15 mouse cellular contexts compared by ENCODE assay signal in the genomic region with DNA sequence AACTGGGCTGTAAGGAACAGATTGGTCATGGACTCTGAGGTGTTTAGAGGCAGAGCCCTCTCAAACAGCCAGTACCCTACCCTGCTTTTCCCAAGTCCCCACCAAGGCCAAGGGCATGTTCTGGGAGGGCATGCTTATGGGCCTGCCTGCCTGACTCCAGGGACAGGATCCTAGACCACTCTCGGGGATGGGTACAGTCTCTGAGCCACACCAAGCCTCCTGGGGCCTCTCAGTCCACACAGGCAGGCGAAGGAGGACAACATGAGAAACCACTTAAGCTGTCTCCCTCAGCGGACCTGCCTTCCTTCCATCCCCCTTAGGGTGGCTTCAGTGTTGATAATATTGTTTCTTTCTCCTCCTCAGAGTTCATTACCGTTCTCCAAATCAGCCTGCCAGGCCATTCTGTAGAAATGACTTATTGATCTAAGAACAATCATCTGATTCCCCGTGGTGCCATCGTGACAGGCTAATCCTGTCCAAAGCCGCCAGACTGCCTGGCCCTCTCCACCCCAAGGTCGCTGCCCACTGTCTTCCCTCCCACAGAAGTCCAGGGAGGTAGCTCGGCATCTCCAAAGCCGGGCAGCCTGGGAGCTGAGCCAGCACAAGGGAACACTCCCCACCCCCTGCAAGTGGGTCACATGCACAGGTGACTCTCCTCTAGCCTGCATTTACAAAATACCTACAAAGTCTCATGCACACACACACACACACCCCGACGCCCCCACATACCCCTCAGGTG. TPM values are rescaled to one million over a fixed set of nuclear protein-coding genes. Genes with fewer than 3 reads are reported as not detected.
DNase-seq lines count a peak whose midpoint lies in the region; ATAC-seq lines count a peak whose summit lies in the region.
"Had no signal": no experiment of that assay in that cellular context is flagged by ENCODE, and none has a peak within 500 bp of the region (broad histone marks: within the 10 kb centered on the region; RNA-seq: fewer than 3 reads in every experiment).

No protein-coding gene starts in this region.

- WGBS in limb, embryonic 10.5 days = 84% methylated on average over 12 of the region's 12 CpGs

- H3K27ac ChIP-seq in limb, embryonic 10.5 days = 0 out of 2 replicates have a peak overlapping the region, but pooled peaks have one; percentile 54

- ATAC-seq in frontal cortex, adult (ENCODE audit: low TSS enrichment) = no peak

- H3K4me1 ChIP-seq in limb, embryonic 10.5 days = peaks cover 17% of the 10 kb centered on the region

- H3K27me3 ChIP-seq in limb, embryonic 10.5 days (ENCODE audit: low read depth, poor library complexity, severe bottlenecking) = no peaks in the 10 kb centered on the region

- peaks cover 82% of the 10 kb centered on the region for H3K36me3 ChIP-seq in limb, embryonic 10.5 days

- H3K9me3 ChIP-seq in limb, embryonic 10.5 days (replicated peaks) = no peaks in the 10 kb centered on the region

- no peak overlapping the region for H3K4me3 ChIP-seq in limb, embryonic 10.5 days

- DNase-seq in adrenal gland, postnatal 10 days = peak; percentile 46
- DNase-seq in adrenal gland, adult (ENCODE audit: inconsistent age in 2 of 2, low spot score in 1 of 2) = no peak
- DNase-seq in retina, embryonic 14.5 days (ENCODE audit: low spot score) = peak; percentile 15
- no peak for DNase-seq in retina, postnatal 1 day
- DNase-seq in limb, embryonic 10.5 days (ENCODE audit: low spot score) = no peak
- DNase-seq in gastrocnemius, postnatal 25 days = no peak
- no peak for DNase-seq in urinary bladder, adult 2 months (ENCODE audit: low spot score)
- DNase-seq: thymus, postnatal 36 days had no signal

RNA-seq across cellular contexts. Expression of a gene that starts 14.6 kb away (rescaled TPM):
- 10 to 100 TPM; 16.7 to 23.7 TPM for total RNA-seq in adrenal gland, postnatal 10 days (2021)
- 5.4 TPM in 2 replicates for polyA plus RNA-seq in limb, embryonic 10.5 days (2016; fragmentation: Nextera tagmentation; extraction: Ambion mirVana)
- total RNA-seq in gastrocnemius, postnatal 25 days (2021) = 1 to 10 TPM; 2.0 to 2.7 TPM
- polyA plus RNA-seq in urinary bladder, adult 2 months (2012; rRNA removed) = 8.2 TPM in 2 replicates

RNA-seq across cellular contexts. Expression of a gene that starts 38.9 kb away (rescaled TPM):
- total RNA-seq in adrenal gland, postnatal 10 days (2021) = not detected
- 0.14 and 0.18 TPM in 2 replicates for polyA plus RNA-seq in limb, embryonic 10.5 days (2016; fragmentation: Nextera tagmentation; extraction: Ambion mirVana)
- total RNA-seq in gastrocnemius, postnatal 25 days (2021) = under 1 TPM; 0.46 to 0.72 TPM
- 5.3 and 6.8 TPM in 2 replicates for polyA plus RNA-seq in urinary bladder, adult 2 months (2012; rRNA removed)
- total RNA-seq: MEL; neutrophil, adult 5-6 weeks had no signal
- polyA plus RNA-seq: heart, embryonic 11.5 days had no signal

RNA-seq across cellular contexts. Expression of a gene that starts 40.8 kb away (rescaled TPM):
- total RNA-seq in adrenal gland, postnatal 10 days (2021) = under 1 TPM in 1 of 2 experiments, not detected in 1; 0.33 TPM
- polyA plus RNA-seq in limb, embryonic 10.5 days (2016; fragmentation: Nextera tagmentation; extraction: Ambion mirVana) = 0.45 TPM in 1 of 2 replicates, not detected in the other
- total RNA-seq in gastrocnemius, postnatal 25 days (2021) = 1 to 10 TPM in 1 of 2 experiments, under 1 TPM in 1; 0.95 to 1.1 TPM
- 22.8 and 26.6 TPM in 2 replicates for polyA plus RNA-seq in urinary bladder, adult 2 months (2012; rRNA removed)
- total RNA-seq: MEL; neutrophil, adult 5-6 weeks had no signal
- polyA plus RNA-seq: heart, embryonic 11.5 days had no signal

RNA-seq across cellular contexts. Expression of a gene that starts 55.7 kb away (rescaled TPM):
- not detected for total RNA-seq in adrenal gland, postnatal 10 days (2021)
- polyA plus RNA-seq in limb, embryonic 10.5 days (2016; fragmentation: Nextera tagmentation; extraction: Ambion mirVana) = 0.13 TPM in 1 of 2 replicates, not detected in the other
- not detected for total RNA-seq in gastrocnemius, postnatal 25 days (2021)
- 0.34 and 0.50 TPM in 2 replicates for polyA plus RNA-seq in urinary bladder, adult 2 months (2012; rRNA removed)
- total RNA-seq: MEL had no signal
- polyA plus RNA-seq: embryonic facial prominence, embryonic 11.5 days; heart, embryonic 11.5 days; limb, embryonic 11.5 days; lung, embryonic 16.5 days had no signal

RNA-seq across cellular contexts. Expression of a gene that starts 56.1 kb away (rescaled TPM):
- under 1 TPM; 0.15 to 0.33 TPM for total RNA-seq in adrenal gland, postnatal 10 days (2021)
- polyA plus RNA-seq in limb, embryonic 10.5 days (2016; fragmentation: Nextera tagmentation; extraction: Ambion mirVana) = 0.03 TPM in 1 of 2 replicates, not detected in the other
- under 1 TPM; 0.08 to 0.16 TPM for total RNA-seq in gastrocnemius, postnatal 25 days (2021)
- 0.54 and 0.56 TPM in 2 replicates for polyA plus RNA-seq in urinary bladder, adult 2 months (2012; rRNA removed)
- total RNA-seq: MEL; neutrophil, adult 5-6 weeks had no signal
- polyA plus RNA-seq: embryonic facial prominence, embryonic 11.5 days; limb, embryonic 11.5 days; lung, embryonic 16.5 days had no signal

Comparison
In these comparisons a context has a peak if more than half of its experiments do, and no peak if none do; other contexts are left out.
1. DNase-seq: peak in adrenal gland, postnatal 10 days (single experiment) and retina, embryonic 14.5 days (single experiment); none in adrenal gland, adult (0 of 2), retina, postnatal 1 day (single experiment), limb, embryonic 10.5 days (single experiment), gastrocnemius, postnatal 25 days (single experiment) and urinary bladder, adult 2 months (single experiment).
2. RNA of a gene that starts 14.6 kb away (total RNA-seq): 16.7 to 23.7 TPM in adrenal gland, postnatal 10 days; 2.0 to 2.7 TPM in gastrocnemius, postnatal 25 days; every median in the first group is over 4 times any median in the second.